Mouse (Mus musculus) left cerebral cortex, postnatal 4 days (tissue): ENCODE results near the gene Zfp524. TPM values are rescaled to one million over a fixed set of nuclear protein-coding genes. Genes with fewer than 3 reads are reported as not detected.
"Not testable (repeated sequence)": the region's sequence is repeated elsewhere in the genome, so short reads cannot be mapped to it uniquely, and the experiment has no call there.

Experiments
- DNase-seq: peaks from one replicate; pipeline ENCODE4 v3.0.0-alpha.2; 2022
- intact Hi-C: fragments of 180-260 bp; cut with DNase I; formaldehyde crosslinking; loops from one replicate; pipeline ENCODE4 v1.15.1; 2025
- total RNA-seq, 2 experiments: library from RNA; stranded (reverse); gene quantifications; 2 replicates each; pipeline ENCODE4 v1.2.3; 2021

Zfp524 gene
- total RNA-seq = 1 to 10 TPM; 3.9 to 5.0 TPM

- intact Hi-C loops = loop anchor here (5.0 kb wide), 1 partner anchor 38 kb away; the partner anchor contains the start of gene Zfp580
- DNase-seq = peak; percentile 97
Observed at GRCm38 (mm10) chr7:5014251-5015117, at the start of gene Zfp524, which contains the start of gene Fiz1. Gene Zfp524, plus strand, starts transcription at chr7:5014415. Gene Fiz1, minus strand, starts transcription at chr7:5014697.

DNA sequence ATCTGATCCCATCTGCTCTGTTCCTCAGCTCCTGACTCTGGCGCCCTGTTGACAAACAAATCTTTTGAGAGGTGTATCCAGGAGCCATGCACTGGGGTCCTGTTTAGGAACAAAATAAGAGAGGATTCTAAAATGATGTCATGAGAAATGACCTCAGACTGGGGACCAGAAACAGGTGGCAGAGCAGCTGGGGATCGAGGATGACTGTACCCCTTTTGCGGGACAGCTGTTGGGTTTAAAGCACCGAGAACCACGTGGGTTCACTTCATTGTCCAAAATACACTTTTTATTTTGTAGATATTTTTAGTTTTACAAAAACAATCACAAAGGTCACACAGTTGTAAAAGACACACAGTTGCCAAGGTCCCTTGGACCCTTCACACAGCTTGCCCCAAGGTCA lies 49.2 kb upstream of the Zfp524 start:
- intact Hi-C loops = no loop called here
- no peak for DNase-seq

DNA sequence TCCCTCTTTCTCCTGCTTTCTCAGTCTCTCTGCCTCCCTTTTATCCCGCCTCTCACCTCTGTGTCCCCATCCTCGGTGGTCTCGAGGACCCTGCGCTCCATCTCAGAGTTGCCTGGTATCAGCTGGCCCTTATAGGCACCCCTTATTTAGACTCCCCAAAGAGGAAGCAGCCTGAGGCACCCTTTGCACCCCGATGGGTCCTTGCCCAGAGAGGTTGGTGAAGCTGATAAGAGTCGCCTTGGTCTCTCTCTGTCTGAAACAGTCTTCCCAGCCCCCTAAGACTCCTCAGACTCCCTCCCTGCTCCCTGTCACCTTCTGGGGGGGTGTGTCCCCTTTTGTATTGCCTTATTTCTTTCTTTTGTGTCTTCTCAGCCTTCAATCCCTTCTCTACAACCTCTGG lies 43.1 kb upstream of the Zfp524 start, which contains the start of gene Sbk3:
Gene Sbk3, minus strand, starts transcription at position 101 of the 400 bp plus-strand sequence.
- intact Hi-C loops = no loop called here
- no peak for DNase-seq

DNA sequence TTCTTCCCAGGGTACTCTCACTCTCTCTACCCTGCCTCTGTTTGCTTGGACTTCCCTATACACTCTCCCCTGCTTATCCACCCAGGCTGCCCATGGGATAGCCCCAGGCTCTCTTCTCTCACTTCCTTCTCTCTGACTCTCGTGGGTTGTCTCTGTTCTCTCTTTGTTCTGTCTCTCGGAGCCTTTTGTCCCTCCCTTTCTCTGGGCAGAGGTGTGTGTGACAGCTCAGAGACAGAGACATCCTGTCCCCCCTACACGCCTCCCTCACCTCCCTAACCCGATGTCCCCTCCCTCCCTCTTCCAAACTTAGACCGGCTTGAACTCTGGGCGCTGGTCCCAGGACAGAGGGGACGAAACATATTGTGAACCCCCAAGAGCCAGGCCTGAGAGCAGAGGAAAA lies 42.5 kb upstream of the Zfp524 start:
- no peak for DNase-seq
- intact Hi-C loops = no loop called here

DNA sequence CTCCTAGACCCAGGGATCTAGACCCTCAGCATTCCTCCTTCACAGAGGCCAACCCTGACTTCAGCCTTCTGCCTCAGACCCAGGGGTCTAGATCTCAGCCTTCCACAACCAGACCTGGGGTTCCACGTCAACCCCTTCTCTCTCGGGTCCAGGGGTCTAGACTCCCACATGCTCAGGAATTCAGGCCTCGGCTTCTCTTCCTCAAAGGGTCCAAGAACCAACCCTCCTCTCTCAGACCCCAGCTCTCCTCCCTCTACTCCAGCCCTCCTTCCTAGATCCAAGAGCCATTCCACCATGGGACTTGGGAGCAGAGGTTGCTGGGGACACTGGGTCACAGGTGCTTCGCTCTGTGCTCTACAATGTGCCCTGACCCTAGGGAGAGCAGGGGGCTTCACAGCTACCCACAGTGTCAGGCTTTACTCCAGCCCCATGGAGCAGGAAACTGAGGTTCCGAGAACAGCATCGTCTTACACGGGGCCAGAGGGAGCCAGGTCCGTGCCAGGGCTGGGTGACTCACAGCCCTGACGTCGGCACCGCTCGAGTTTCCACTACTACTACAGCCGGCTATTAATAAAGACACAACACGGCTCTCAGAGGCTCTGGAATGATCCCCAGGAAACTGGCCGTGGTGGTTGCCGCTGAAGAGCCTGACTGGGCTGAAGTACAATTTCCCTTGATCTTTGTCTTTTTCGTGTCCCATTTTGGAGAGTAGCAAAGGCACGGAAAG lies 41.7 kb upstream of the Zfp524 start:
- no peak for DNase-seq
- intact Hi-C loops = no loop called here

- no peak for DNase-seq
- intact Hi-C loops = no loop called here
Observed at GRCm38 (mm10) chr7:4975455-4975854, 38.8 kb upstream of the Zfp524 start.

DNA sequence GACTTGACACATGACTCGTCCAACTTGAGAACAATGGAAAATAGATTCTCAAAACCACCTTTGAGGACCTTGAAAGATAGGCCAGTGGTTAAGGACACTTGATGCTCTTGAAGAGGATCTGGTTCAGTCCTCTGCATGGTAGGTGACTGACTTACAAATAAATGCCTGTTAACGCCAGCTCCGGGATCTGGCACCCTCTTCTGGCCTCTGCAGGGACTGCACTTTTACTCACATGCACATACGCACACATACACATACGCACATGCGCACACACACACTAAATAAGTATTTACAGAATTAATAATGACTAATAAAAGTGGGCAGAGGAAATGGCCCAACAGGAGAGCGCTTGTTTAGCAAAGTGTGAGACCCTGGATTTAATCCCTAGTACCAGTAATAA lies 37.4 kb upstream of the Zfp524 start:
- no peak for DNase-seq
- intact Hi-C loops = no loop called here

- no peak for DNase-seq
- intact Hi-C loops = no loop called here
Observed at GRCm38 (mm10) chr7:4988250-4988649, 26.0 kb upstream of the Zfp524 start.

DNA sequence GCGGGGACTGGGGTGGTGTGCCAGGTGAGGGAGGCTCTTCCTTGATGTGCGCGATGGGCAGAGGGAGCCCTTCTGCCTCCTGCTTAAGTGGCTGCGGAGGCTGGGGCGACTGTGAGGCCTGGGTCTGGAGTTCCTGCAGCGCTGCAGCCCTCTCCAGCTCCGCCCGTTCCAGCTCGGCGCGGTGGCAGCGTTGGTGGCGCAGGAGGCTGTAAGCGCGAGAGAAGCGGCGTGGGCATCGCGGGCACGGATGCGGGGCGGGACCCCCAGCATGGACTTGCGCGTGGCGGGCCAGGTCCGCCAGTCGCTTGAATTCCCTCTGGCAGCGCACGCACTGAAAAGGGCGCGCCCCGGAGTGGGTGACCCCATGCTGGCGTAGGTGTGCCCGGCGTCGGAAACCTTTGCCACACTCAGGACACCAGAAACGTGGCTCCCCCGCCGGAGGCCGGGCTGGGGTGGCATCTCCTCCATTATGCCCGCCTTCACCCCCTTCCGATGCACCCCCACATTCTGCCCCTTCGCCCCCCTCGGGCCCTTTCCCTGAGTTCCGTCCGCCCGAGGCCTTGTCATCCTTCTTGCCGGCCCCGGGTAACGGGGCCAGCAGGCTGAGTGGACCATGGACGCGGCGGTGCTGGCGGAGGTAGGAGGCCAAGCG lies 20.7 kb upstream of the Zfp524 start:
- peak; percentile 17 for DNase-seq
- intact Hi-C loops = no loop called here

DNA sequence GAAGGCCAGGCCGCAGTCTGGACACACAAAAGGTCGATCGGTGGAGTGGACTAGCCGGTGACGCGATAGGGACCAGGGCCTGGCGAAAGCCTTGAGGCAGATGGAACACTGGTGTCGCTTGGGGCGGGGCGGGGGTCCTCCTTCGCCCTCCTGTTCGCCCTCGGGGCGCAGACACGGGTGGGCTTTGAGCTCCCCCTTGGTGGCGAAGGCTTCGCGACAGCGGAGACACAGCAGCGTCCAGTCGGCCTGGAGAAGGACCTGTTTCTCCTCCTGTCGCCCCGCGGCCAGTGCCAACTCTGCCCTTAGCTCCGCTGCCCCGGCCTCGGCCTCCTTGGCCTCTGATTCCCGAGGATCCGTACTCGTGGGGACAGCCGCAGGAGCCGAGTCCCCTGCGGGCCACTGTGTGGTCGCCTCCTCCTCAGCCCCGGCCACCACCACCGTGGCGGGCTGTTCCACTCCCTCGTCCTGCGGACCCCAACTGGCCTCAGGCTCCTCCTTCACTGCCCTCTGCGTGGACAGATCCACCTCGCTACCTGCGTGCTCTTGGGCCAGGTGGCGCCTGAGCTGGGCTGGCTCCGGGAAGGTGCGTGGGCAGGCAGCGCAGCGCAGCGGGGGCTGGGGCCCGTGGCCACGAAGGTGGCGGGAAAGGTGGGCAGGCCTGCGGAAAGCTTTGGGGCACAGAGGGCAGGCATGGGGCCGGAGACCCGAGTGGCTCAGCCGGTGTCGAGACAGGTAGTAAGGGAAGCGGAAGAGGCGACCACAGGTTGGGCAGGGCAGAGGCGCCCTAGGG lies 20.0 kb upstream of the Zfp524 start:
- DNase-seq = peak; percentile 13
- intact Hi-C loops = no loop called here

DNA sequence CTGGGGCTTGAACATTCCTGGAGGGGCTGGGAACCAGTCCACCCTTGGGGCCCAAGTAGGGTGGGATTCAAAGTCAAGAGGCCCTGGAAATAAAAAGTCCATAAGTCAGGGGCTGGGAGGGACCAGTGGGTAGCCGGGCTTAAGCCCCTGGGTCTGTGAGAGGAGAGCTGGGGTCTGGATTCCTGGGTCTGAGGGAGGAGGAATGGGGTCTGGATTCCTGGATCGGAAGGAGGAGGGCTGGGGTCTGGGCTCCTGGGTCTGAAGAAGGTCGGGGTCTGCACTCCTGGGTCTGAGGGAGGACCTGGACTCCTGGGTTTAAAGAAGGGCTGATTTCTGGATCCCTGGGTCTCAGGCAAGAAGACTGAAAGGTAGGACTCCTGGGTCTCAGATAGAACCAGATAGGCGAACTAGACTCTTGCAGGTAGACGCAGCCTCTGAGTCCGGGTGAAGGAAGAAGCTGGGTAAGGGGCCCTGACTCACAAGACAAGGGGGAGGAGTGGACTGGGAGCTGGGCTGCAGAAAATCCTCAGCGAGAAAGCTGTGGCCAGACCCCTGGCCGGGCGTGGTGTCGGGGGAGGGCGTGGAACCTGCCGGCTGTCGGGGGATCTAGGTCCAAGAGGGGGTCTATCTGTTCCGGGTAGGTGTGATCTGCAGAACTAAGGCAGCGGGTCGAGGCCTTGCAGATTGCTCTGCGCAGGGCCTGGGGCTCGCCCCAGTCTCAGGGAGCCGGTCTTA lies 18.8 kb upstream of the Zfp524 start:
- no peak for DNase-seq
- intact Hi-C loops = no loop called here

DNA sequence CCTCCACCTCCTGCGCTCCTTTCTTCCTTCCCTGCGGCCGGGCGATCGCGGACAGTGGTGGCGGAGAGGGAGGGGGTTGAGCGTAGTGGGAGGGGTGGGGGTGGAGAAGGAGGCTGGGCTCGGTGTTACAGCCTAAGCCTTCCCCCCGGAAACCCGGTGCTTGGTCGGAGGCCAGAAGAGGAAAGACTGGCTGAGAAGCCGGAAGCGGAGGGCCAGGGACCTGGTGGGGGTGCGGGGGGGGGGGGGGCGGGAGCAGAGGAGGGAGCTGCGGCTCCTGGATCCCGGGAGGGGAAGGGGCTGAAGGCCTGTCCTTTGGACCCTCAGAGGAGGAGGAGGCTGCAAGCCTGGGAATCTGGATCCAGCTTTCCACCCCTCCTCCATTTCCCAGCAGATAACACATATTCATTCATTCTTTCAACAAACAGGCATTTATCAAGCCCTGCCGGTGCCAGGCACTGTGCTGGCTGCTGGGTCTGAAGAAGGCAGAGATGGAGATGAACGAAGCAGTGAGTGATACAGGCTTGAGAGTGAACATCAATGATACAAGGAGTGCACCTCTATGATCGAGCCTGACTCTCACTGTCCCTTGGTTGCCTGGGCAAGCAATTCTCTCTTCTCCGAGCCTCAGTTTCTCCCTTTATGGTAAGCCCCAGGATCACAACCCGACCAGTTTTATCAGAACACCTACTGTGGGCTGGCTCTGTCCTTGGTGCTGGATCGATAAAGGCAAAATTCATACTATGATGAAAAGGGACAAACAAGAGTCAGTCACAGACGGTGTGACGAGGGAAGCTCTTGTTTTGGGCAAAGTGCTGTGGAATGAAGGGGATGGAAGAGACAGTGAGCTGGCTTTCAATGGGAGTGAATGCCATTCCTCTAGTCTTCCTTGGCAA lies 18.0 kb upstream of the Zfp524 start, which contains the start of gene Zfp579:
Gene Zfp579, minus strand, starts transcription at position 156 of the 893 bp plus-strand sequence.
- intact Hi-C loops = no loop called here
- peak; percentile 96 for DNase-seq

DNA sequence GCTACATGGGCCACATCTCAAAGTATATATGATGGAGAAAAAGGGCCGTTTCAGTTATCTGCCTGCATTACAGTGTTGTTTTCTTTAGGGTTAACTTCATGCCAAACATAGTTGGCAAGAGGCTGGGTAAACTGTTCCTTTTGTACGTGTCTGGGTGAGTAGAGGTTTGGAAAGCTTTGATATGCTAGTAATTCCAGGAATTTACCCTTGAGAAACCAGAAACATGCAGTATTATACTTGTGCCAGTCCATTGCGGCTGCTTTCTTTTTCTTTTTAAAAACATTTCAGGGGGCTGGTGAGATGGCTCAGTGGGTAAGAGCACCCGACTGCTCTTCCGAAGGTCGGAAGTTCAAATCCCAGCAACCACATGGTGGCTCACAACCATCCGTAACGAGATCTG lies 17.3 kb upstream of the Zfp524 start:
- no peak for DNase-seq
- intact Hi-C loops = no loop called here

- intact Hi-C loops = no loop called here
- no peak for DNase-seq
Observed at GRCm38 (mm10) chr7:4999876-5000275, 14.3 kb upstream of the Zfp524 start.

DNA sequence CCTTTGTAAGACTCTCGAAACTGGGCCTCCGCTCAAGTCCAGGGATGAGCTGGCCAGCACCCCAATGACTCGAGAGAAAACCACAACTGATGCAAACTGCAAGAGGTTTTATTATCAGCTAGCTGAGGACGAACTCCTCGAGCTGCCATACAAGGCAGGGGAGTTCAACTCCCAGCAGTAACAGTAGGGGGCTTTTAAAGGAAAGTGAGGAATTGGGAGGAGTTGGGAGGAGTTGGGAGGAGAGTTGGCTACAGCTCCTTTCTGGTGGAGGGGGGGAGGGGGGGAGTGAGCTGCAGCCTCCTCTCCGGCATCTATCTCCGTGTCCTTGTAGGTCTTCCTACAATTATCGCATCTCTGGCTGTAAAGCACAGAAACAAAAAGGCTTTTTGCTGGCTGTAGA lies 11.3 kb upstream of the Zfp524 start:
- intact Hi-C loops, DNase-seq: not testable (repeated sequence)

- intact Hi-C loops = no loop called here
Observed at GRCm38 (mm10) chr7:5008229-5008628, 6.0 kb upstream of the Zfp524 start.

GRCm38 (mm10) chr7:5012681-5013513 lies 1.3 kb upstream of the Zfp524 start:
- DNase-seq = no peak
- intact Hi-C loops = no loop called here

More at GRCm38 (mm10) chr7:5008229-5008628, 6.0 kb upstream of the Zfp524 start:
- DNase-seq = no peak
